Mouse (Mus musculus) brain, embryonic 14.5 days (tissue): Measurements from ENCODE around the gene Gm43517.

Source experiments
- CTCF ChIP-seq: fragments of 200-500 bp; IDR thresholded peaks from 2 replicates; pipeline ENCODE4 v1.5.1; 2012; ENCODE audit warnings: inconsistent platforms, mild to moderate bottlenecking, moderate library complexity, borderline replicate concordance; ENCODE audit not compliant: insufficient read depth, insufficient read length; ENCODE audit errors: extremely low read depth
- POLR2A ChIP-seq: fragments of 200-500 bp; IDR thresholded peaks from 2 replicates; pipeline ENCODE4 v1.6.1; 2012; ENCODE audit warnings: mild to moderate bottlenecking, inconsistent platforms, borderline replicate concordance; ENCODE audit not compliant: poor library complexity, insufficient read depth, insufficient read length, severe bottlenecking; ENCODE audit errors: extremely low read depth

DNA sequence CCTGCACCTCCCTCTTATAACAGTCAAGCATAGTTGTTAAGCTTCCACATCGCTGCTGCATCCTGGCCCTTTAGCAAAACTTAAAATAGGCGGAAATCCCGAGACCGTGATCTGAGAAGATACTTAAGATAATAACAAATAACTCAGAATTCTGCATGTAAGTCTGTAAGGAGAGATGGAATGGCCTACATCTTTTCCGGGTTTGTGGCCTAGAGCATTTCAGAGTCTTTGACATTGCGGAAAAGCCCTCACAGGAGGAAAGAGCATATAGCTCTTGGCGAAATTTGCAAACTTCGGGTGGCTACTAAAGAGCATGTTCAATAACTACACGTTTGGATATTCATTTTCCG, 7.0 kb downstream of the Gm43517 start:
- TF ChIP-seq POLR2A = no peak
- TF ChIP-seq CTCF = no peak
